Comparison of ENCODE assay signal across 25 mouse cellular contexts in genomic region chr13:108370241-108370941, GRCm38 (mm10). TPM values are rescaled to one million over a fixed set of nuclear protein-coding genes. Genes with fewer than 3 reads are reported as not detected.
DNase-seq lines count a peak whose midpoint lies in the region; ATAC-seq and TF ChIP-seq lines count a peak whose summit lies in the region.
"Had no signal": no experiment of that assay in that cellular context is flagged by ENCODE, and none has a peak within 500 bp of the region (broad histone marks: within the 10 kb centered on the region; RNA-seq: fewer than 3 reads in every experiment).

No protein-coding gene starts in this region.

- TF ChIP-seq EP300 in lung, postnatal 0 days (IDR thresholded peaks at IDR 0.05) = no peak

- H3K27me3 ChIP-seq in lung, embryonic 14.5 days (ENCODE audit: insufficient read depth, low read length) = no peaks in the 10 kb centered on the region
- H3K27me3 ChIP-seq in lung, postnatal 0 days (replicated peaks; ENCODE audit: insufficient read depth, low read length) = no peaks in the 10 kb centered on the region
- H3K27me3 ChIP-seq: embryonic facial prominence, embryonic 12.5 days; embryonic facial prominence, embryonic 15.5 days; hindbrain, embryonic 15.5 days had no signal

- ATAC-seq in lung, embryonic 14.5 days (ENCODE audit: insufficient read depth) = no peak
- ATAC-seq in lung, postnatal 0 days = peak; percentile 83
- ATAC-seq in megakaryocyte progenitor cell, adult 5-6 weeks (replicated peaks; ENCODE audit: poor library complexity) = peak; percentile 31; the same call in 1 of the 2 replicates
- no peak for ATAC-seq in frontal cortex, adult (ENCODE audit: low TSS enrichment)
- ATAC-seq: CD4-positive, CD25-positive, alpha-beta regulatory T cell, adult 4 months; forebrain, embryonic 14.5 days; forebrain, postnatal 0 days had no signal

- H3K36me3 ChIP-seq in lung, embryonic 14.5 days (ENCODE audit: insufficient read depth) = peaks cover 6% of the 10 kb centered on the region; the same call in 1 of the 2 replicates
- H3K36me3 ChIP-seq in lung, postnatal 0 days (ENCODE audit: insufficient read depth, low read length) = no peaks in the 10 kb centered on the region
- H3K36me3 ChIP-seq: hindbrain, embryonic 15.5 days had no signal

- H3K9ac ChIP-seq in lung, embryonic 14.5 days = no peak overlapping the region
- no peak overlapping the region for H3K9ac ChIP-seq in lung, postnatal 0 days (replicated peaks; ENCODE audit: low read depth)
- H3K9ac ChIP-seq: embryonic facial prominence, embryonic 12.5 days; embryonic facial prominence, embryonic 15.5 days; forebrain, postnatal 0 days; hindbrain, embryonic 15.5 days had no signal

- H3K27ac ChIP-seq in lung, embryonic 14.5 days (ENCODE audit: low read depth) = no peak overlapping the region
- peak overlapping the region; percentile 48; the same call in 1 of the 2 replicates for H3K27ac ChIP-seq in lung, postnatal 0 days (ENCODE audit: low read length)
- H3K27ac ChIP-seq: embryonic facial prominence, embryonic 12.5 days; embryonic facial prominence, embryonic 15.5 days; hindbrain, embryonic 10.5 days; hindbrain, embryonic 15.5 days had no signal

- TF ChIP-seq POLR2A in lung, adult 2 months (IDR thresholded peaks at IDR 0.05; ENCODE audit: borderline replicate concordance, extremely low read depth, low read depth, low read length) = no peak

- TF ChIP-seq CTCF in lung, adult 2 months (IDR thresholded peaks at IDR 0.05; ENCODE audit: insufficient read depth, low read length) = no peak
- no peak for TF ChIP-seq CTCF in lung, embryonic 14.5 days (IDR thresholded peaks at IDR 0.05; ENCODE audit: low read depth)
- no peak for TF ChIP-seq CTCF in lung, postnatal 0 days (IDR thresholded peaks at IDR 0.05)

- 51% methylated on average over 5 of the region's 5 CpGs for WGBS in lung, adult 2 months
- WGBS in lung, embryonic 14.5 days = 79% methylated on average over 5 of the region's 5 CpGs
- 56% methylated on average over 5 of the region's 5 CpGs for WGBS in lung, postnatal 0 days

- H3K4me1 ChIP-seq in lung, adult 2 months (ENCODE audit: control insufficient read depth, insufficient read depth, low read length) = 0 out of 2 replicates have a peak, but pooled peaks cover 2% of the 10 kb centered on the region
- H3K4me1 ChIP-seq in lung, embryonic 14.5 days (ENCODE audit: insufficient read depth) = no peaks in the 10 kb centered on the region
- no peaks in the 10 kb centered on the region for H3K4me1 ChIP-seq in lung, postnatal 0 days (ENCODE audit: insufficient read depth, low read depth, low read length)
- H3K4me1 ChIP-seq: embryonic facial prominence, embryonic 12.5 days; embryonic facial prominence, embryonic 15.5 days; hindbrain, embryonic 10.5 days; hindbrain, embryonic 15.5 days had no signal

- DNase-seq in lung, adult 2 months = peak; percentile 25
- no peak for DNase-seq in lung, postnatal 14 days
- DNase-seq in lung, embryonic 14.5 days = peak; percentile 10
- peak; percentile 72 for DNase-seq in lung, postnatal 0 days (ENCODE audit: low spot score)
- DNase-seq in kidney, adult 18-20 months = no peak
- DNase-seq in spleen, adult 18-20 months = no peak
- DNase-seq: adrenal gland, adult 2 months; adrenal gland, postnatal 14 days; cerebellum, adult 11 months; cerebellum, adult 2 months; cerebellum, adult 9-11 months; cerebellum, postnatal 25 days; forebrain, postnatal 0 days; gastrocnemius, postnatal 25 days; heart, postnatal 36 days had no signal

- no peak overlapping the region for H3K4me3 ChIP-seq in lung, adult 2 months (replicated peaks; ENCODE audit: extremely low read depth, low read depth, low read length)
- H3K4me3 ChIP-seq in lung, embryonic 14.5 days (ENCODE audit: low read depth, low read length) = no peak overlapping the region
- H3K4me3 ChIP-seq in lung, postnatal 0 days (ENCODE audit: low read depth, low read length) = no peak overlapping the region
- H3K4me3 ChIP-seq: embryonic facial prominence, embryonic 12.5 days; embryonic facial prominence, embryonic 15.5 days; hindbrain, embryonic 10.5 days; hindbrain, embryonic 15.5 days had no signal

- no peaks in the 10 kb centered on the region for H3K9me3 ChIP-seq in lung, embryonic 14.5 days (ENCODE audit: low read depth, low read length)
- H3K9me3 ChIP-seq in lung, postnatal 0 days (ENCODE audit: low read length) = no peaks in the 10 kb centered on the region
- H3K9me3 ChIP-seq: embryonic facial prominence, embryonic 12.5 days; embryonic facial prominence, embryonic 15.5 days; hindbrain, embryonic 10.5 days; hindbrain, embryonic 15.5 days had no signal

- H3K4me2 ChIP-seq in lung, embryonic 14.5 days = no peak overlapping the region
- no peak overlapping the region for H3K4me2 ChIP-seq in lung, postnatal 0 days (replicated peaks; ENCODE audit: low read depth, low read length)
- H3K4me2 ChIP-seq: embryonic facial prominence, embryonic 12.5 days; embryonic facial prominence, embryonic 15.5 days; heart, embryonic 11.5 days; hindbrain, embryonic 15.5 days had no signal

RNA-seq across cellular contexts. Expression of gene Depdc1b, which starts 54.3 kb away (rescaled TPM):
- polyA plus RNA-seq in lung, adult 2 months (2012; rRNA removed) = 0.19 and 0.37 TPM in 2 replicates
- 17.3 and 20.2 TPM in 2 replicates for polyA plus RNA-seq in lung, embryonic 14.5 days (2014; fragmentation: Nextera tagmentation; extraction: Ambion mirVana)
- 0.70 and 1.2 TPM in 2 replicates for polyA plus RNA-seq in lung, postnatal 0 days (2015; fragmentation: Nextera tagmentation; extraction: Ambion mirVana)
- 26.4 and 31.0 TPM in 2 replicates for total RNA-seq in megakaryocyte progenitor cell, adult 5-6 weeks (2015)
- 22.0 and 28.8 TPM in 2 replicates for total RNA-seq in megakaryocyte progenitor cell, adult 5-6 weeks (2017)
- total RNA-seq: gastrocnemius, adult 8-10 months had no signal

Comparison
In these comparisons a context has a peak if more than half of its experiments do, and no peak if none do; other contexts are left out.
1. DNase-seq: peak in lung, adult 2 months (single experiment), lung, embryonic 14.5 days (single experiment) and lung, postnatal 0 days (single experiment); none in lung, postnatal 14 days (single experiment), kidney, adult 18-20 months (single experiment) and spleen, adult 18-20 months (0 of 2).
2. ATAC-seq: peak in lung, postnatal 0 days (single experiment) and megakaryocyte progenitor cell, adult 5-6 weeks (single experiment); none in lung, embryonic 14.5 days (single experiment) and frontal cortex, adult (single experiment).